Mouse (Mus musculus): ENCODE measurements around the gene Gemin2. TPM values are rescaled to one million over a fixed set of nuclear protein-coding genes. Genes with fewer than 3 reads are reported as not detected.
"Not testable (repeated sequence)": the region's sequence is repeated elsewhere in the genome, so short reads cannot be mapped to it uniquely, and the experiment has no call there.

Gemin2 gene
- polyA plus RNA-seq, 1 experiment from 2014 or later, result 35.6 TPM

- Histone ChIP-seq H3K4me3 (peak overlapping the region; percentile 46), H3K9me3 (no peaks in the 10 kb centered on the region), H3K27ac (peak overlapping the region; percentile 93; the same call in 1 of the 2 replicates), H3K27me3 (ENCODE audit: insufficient read depth, poor library complexity, severe bottlenecking) (no peaks in the 10 kb centered on the region), H3K36me3 (peaks cover 22% of the 10 kb centered on the region), H3K4me1 (no peaks in the 10 kb centered on the region)
- DNase-seq (ENCODE audit: low spot score), result no peak
- 60% methylated on average over 10 of the region's 10 CpGs for WGBS
Observed at GRCm38 (mm10) chr12:59039162-59039970, 26.2 kb downstream of the Gemin2 start.

DNA sequence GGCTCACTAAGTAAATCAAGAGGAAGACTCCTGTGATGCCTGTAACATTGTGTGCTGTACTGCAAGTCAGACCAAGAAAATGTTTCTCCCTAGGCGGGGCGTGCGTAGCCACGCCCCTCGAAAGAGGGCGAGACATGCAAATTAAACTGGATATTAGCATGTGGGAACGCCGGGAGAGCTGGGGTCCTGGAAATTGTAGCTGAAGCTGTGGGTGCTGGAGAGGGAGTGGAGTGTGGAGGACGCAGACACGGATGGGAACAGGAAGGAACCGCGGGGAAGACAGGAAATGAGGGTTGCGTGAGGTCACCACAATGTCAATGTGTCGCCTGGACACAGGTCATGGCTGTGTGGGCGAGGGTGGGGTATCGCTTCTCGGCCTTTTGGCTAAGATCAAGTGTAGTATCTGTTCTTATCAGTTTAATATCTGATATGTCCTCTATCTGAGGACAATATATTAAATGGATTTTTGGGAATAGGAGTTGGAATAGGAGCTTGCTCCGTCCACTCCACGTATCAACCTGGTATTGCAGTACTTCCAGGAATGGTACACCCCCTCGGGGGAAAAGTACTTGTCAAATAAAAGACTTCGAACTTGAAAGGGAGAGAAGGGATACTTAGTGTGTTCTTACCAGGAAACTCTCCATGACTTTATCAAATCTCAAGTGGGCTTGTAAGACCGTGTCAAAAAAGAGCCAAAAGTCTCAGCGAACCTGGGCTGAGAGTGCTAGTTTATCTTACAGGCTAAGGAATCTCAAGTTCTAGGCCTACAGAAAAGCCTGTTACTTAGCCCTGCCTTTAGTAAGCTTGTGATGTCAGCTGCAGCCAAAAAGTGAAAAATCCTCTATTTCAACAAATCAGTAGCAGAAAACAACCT is 27.0 kb downstream of the Gemin2 start:
- peak; percentile 89 for DNase-seq (ENCODE audit: low spot score)
- Histone ChIP-seq H3K36me3 (peaks cover 31% of the 10 kb centered on the region), H3K4me3 (peak overlapping the region; percentile 46), H3K27me3 (ENCODE audit: insufficient read depth, poor library complexity, severe bottlenecking) (no peaks in the 10 kb centered on the region), H3K9me3 (no peaks in the 10 kb centered on the region), H3K4me1 (no peaks in the 10 kb centered on the region), H3K27ac (peak overlapping the region; percentile 93)
- WGBS, result under 1% methylated on average over 23 of the region's 23 CpGs

DNA sequence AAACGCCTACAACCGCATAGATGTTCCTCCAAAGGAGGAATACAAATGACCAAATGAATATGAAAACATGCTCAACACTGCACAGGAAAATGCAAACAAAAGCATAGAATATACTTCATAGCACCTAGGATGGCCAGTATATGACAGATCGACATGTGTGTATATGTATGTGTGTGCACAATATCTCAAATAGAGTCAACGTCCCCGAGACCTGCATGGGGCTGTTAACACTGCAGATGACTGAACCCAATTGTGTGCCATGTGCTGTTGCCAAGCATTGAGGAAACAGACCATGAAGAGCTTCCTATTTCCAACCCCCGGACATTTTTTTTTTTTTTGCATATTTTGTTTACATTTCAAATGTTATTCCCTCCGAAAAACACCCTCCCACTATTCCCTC is 27.7 kb downstream of the Gemin2 start:
- no peaks in the 10 kb centered on the region for H3K27me3 ChIP-seq (ENCODE audit: insufficient read depth, poor library complexity, severe bottlenecking)
- no peak overlapping the region for H3K27ac ChIP-seq
- WGBS, result 36% methylated on average over 7 of the region's 7 CpGs
- H3K9me3 ChIP-seq, result no peaks in the 10 kb centered on the region
- no peak overlapping the region for H3K4me3 ChIP-seq
- no peaks in the 10 kb centered on the region for H3K4me1 ChIP-seq
- DNase-seq (ENCODE audit: low spot score), result no peak
- peaks cover 37% of the 10 kb centered on the region for H3K36me3 ChIP-seq

- H3K27ac ChIP-seq, result no peak overlapping the region
- peaks cover 58% of the 10 kb centered on the region for H3K36me3 ChIP-seq
- WGBS, result 88% methylated on average over 3 of the region's 3 CpGs
- no peak overlapping the region for H3K4me3 ChIP-seq
- no peaks in the 10 kb centered on the region for H3K27me3 ChIP-seq (ENCODE audit: insufficient read depth, poor library complexity, severe bottlenecking)
- no peaks in the 10 kb centered on the region for H3K4me1 ChIP-seq
- no peaks in the 10 kb centered on the region for H3K9me3 ChIP-seq
- no peak for DNase-seq (ENCODE audit: low spot score)
Observed at GRCm38 (mm10) chr12:59052470-59052869, 39.3 kb downstream of the Gemin2 start.

DNA sequence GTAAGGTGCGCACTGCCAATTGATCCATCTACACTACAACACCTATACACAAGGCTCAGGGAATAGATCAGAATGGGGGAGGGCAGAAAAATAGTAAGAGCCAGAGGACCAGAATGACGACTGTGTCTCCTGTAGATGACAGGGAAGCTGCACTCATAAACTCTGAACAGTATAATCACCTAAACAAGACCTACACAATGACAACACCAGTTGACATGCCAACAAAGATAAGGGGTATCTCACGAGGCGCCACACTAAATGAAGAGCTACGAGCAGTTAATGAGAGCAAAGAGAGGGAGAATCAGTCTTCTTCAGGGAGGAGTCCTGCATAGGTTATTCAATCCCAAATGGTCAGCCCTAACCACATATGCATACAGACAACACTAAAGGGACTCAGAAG is 40.0 kb downstream of the Gemin2 start:
- Histone ChIP-seq H3K9me3 (no peaks in the 10 kb centered on the region), H3K36me3 (peaks cover 56% of the 10 kb centered on the region), H3K4me3 (no peak overlapping the region), H3K4me1 (no peaks in the 10 kb centered on the region), H3K27me3 (ENCODE audit: insufficient read depth, poor library complexity, severe bottlenecking) (no peaks in the 10 kb centered on the region), H3K27ac (no peak overlapping the region)
- DNase-seq (ENCODE audit: low spot score), result no peak
- 76% methylated on average over 5 of the region's 5 CpGs for WGBS

GRCm38 (mm10) chr12:59053976-59054375 is 40.8 kb downstream of the Gemin2 start:
- no peaks in the 10 kb centered on the region for H3K9me3 ChIP-seq
- DNase-seq (ENCODE audit: low spot score), result no peak
- H3K27me3 ChIP-seq (ENCODE audit: insufficient read depth, poor library complexity, severe bottlenecking), result no peaks in the 10 kb centered on the region
- no peaks in the 10 kb centered on the region for H3K4me1 ChIP-seq
- H3K4me3 ChIP-seq, result no peak overlapping the region
- no peak overlapping the region for H3K27ac ChIP-seq
- H3K36me3 ChIP-seq, result peaks cover 53% of the 10 kb centered on the region

- Histone ChIP-seq H3K27me3 (ENCODE audit: insufficient read depth, poor library complexity, severe bottlenecking) (no peaks in the 10 kb centered on the region), H3K27ac (no peak overlapping the region), H3K4me3 (no peak overlapping the region), H3K4me1 (peaks cover 3% of the 10 kb centered on the region; the same call in 1 of the 2 replicates), H3K9me3 (no peaks in the 10 kb centered on the region), H3K36me3 (peaks cover 48% of the 10 kb centered on the region)
- WGBS, result 67% methylated on average over 4 of the region's 4 CpGs
- DNase-seq (ENCODE audit: low spot score), result no peak
Observed at GRCm38 (mm10) chr12:59055196-59055850, 42.1 kb downstream of the Gemin2 start.

DNA sequence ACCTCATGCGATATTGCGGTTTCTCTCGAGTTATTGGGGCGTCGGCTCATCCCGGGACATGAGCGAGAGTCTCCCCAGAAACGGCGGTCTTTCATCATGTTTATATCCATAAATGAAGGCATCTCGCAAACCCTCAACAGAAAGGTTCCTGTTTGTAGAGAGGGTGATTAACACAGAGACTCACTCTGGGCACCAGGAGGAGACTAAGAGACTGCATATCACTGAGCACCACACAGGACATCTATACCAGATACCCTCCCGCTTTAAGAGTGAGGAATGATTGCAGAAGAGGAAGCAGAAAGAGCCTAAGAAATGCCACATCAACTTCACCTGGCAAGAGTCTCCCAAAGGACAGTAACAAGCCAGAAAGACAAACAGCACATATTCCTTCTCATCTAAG is 43.0 kb downstream of the Gemin2 start:
- WGBS, result 96% methylated on average over 11 of the region's 11 CpGs
- H3K9me3 ChIP-seq, result no peaks in the 10 kb centered on the region
- H3K4me1 ChIP-seq, result peaks cover 4% of the 10 kb centered on the region; the same call in 1 of the 2 replicates
- no peaks in the 10 kb centered on the region for H3K27me3 ChIP-seq (ENCODE audit: insufficient read depth, poor library complexity, severe bottlenecking)
- H3K4me3 ChIP-seq, result no peak overlapping the region
- H3K27ac ChIP-seq, result no peak overlapping the region
- H3K36me3 ChIP-seq, result peaks cover 48% of the 10 kb centered on the region
- DNase-seq (ENCODE audit: low spot score), result no peak

DNA sequence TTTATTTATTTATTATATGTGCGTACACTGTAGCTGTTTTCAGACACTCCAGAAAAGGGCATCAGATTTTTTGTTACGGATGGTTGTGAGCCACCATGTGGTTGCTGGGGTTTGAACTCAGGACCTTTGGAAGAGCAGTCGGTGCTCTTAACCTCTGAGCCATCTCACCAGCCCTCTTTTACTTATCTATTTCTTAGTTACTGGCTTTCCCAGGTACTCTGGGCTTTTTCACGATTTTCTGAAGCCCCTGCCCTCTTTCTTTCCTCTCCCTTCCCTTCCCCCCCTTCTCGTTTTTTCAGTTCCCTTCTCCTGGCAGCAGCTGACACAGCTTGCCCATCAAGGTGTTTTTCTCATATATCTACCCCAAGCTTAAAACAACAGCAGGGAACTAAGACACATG is 45.0 kb downstream of the Gemin2 start:
- H3K9me3 ChIP-seq; DNase-seq (ENCODE audit: low spot score); H3K4me1 ChIP-seq; H3K27ac ChIP-seq; H3K4me3 ChIP-seq; H3K27me3 ChIP-seq (ENCODE audit: insufficient read depth, poor library complexity, severe bottlenecking): not testable (repeated sequence)
- peaks cover 42% of the 10 kb centered on the region for H3K36me3 ChIP-seq
- 88% methylated on average over 5 of the region's 5 CpGs for WGBS

- DNase-seq (ENCODE audit: low spot score), result no peak
- 62% methylated on average over 4 of the region's 4 CpGs for WGBS
Observed at GRCm38 (mm10) chr12:59060322-59060721, 47.1 kb downstream of the Gemin2 start.

DNA sequence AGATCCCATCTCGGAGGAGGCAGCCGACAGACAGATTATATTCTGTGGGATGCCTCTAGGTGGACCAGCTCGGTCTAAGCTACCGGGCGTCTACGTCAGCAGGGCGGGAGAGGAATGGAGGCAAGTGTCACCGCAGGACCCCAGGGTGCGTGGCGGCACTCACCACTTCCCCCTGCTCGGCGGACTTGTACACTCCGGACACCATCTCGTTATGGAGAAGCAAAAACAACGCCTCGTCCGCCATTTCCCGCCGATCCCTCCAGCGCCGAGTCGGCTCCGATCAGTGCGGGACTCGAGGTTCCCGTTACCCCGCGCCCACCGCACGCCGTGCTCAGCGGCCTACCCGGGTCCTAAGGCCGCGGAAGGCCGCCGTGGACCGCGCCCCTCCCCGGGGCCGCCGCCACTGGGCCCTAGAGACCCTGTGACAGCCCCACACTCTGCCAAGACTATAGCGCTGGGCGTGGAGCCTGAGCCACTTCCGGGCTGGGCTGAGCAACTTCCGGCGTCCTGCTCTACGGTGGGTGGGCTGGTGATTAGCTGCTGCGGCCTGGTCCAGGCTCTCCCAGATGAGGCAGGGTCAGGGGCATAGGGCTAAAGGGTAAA is 47.9 kb downstream of the Gemin2 start, which contains the start of gene Trappc6b:
Trappc6b (minus strand) TSS at position 480 of the 603 bp plus-strand sequence.
- H3K9me3 ChIP-seq, result no peaks in the 10 kb centered on the region
- peaks cover 7% of the 10 kb centered on the region; the same call in 1 of the 2 replicates for H3K4me1 ChIP-seq
- DNase-seq (ENCODE audit: low spot score), result peak; percentile 95
- peak within 1 kb of the TSS; percentile 99 for H3K27ac ChIP-seq
- 0 out of 2 replicates have a peak, but pooled peaks cover 4% of the 10 kb centered on the region for H3K27me3 ChIP-seq (ENCODE audit: insufficient read depth, poor library complexity, severe bottlenecking)
- H3K36me3 ChIP-seq, result peaks cover 23% of the 10 kb centered on the region
- peak within 1 kb of the TSS; percentile 96 for H3K4me3 ChIP-seq
- WGBS, result under 1% methylated on average over 49 of the region's 49 CpGs

More at GRCm38 (mm10) chr12:59060322-59060721, 47.1 kb downstream of the Gemin2 start:
- peak overlapping the region; percentile 99 for H3K27ac ChIP-seq
- H3K4me3 ChIP-seq, result peak overlapping the region; percentile 96
- no peaks in the 10 kb centered on the region for H3K9me3 ChIP-seq
- H3K4me1 ChIP-seq, result peaks cover 4% of the 10 kb centered on the region; the same call in 1 of the 2 replicates
- H3K27me3 ChIP-seq (ENCODE audit: insufficient read depth, poor library complexity, severe bottlenecking), result 0 out of 2 replicates have a peak, but pooled peaks cover 4% of the 10 kb centered on the region
- peaks cover 28% of the 10 kb centered on the region for H3K36me3 ChIP-seq

DNA sequence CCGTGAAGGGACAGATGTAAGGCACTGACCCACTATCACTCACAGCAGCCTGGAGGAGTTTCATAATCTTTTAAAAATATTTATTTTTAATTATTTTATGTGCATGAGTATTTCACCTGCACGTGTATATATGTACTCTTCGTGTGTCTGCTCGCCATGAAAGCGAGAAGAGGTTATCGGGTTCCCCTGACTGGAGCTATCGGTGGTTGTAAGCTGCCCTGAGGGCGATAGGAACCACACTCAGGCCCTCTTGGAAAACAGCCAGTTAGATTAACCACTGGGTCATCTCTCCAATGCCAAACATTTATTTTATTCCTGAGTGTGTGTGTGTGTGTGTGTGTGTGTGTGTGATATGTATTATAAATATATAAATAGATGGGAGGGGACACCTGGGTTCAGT is 51.6 kb downstream of the Gemin2 start:
- no peaks in the 10 kb centered on the region for H3K9me3 ChIP-seq
- H3K4me1 ChIP-seq, result peaks cover 14% of the 10 kb centered on the region; the same call in 1 of the 2 replicates
- no peak for DNase-seq (ENCODE audit: low spot score)
- H3K4me3 ChIP-seq, result no peak overlapping the region
- H3K27me3 ChIP-seq (ENCODE audit: insufficient read depth, poor library complexity, severe bottlenecking), result 0 out of 2 replicates have a peak, but pooled peaks cover 4% of the 10 kb centered on the region
- WGBS, result 86% methylated on average over 8 of the region's 8 CpGs
- no peak overlapping the region for H3K27ac ChIP-seq
- peaks cover 19% of the 10 kb centered on the region for H3K36me3 ChIP-seq
